Mouse (Mus musculus): ENCODE results near the gene Scaf4. TPM values are rescaled to one million over a fixed set of nuclear protein-coding genes. Genes with fewer than 3 reads are reported as not detected.

Gene Scaf4
- polyA plus RNA-seq, 1 experiment from 2014 or later: 30.5 TPM

GRCm38 (mm10) chr16:90298426-90299300 lies 14.4 kb upstream of the Scaf4 start:
- Histone ChIP-seq H3K9ac (ENCODE audit: low read length) (no peak overlapping the region), H3K4me2 (ENCODE audit: low read depth) (no peak overlapping the region), H3K27ac (ENCODE audit: low read depth, low read length) (no peak overlapping the region), H3K27me3 (ENCODE audit: control insufficient read depth, insufficient read depth, low read length) (no peaks in the 10 kb centered on the region), H3K36me3 (ENCODE audit: control insufficient read depth, insufficient read depth, low read length) (no peaks in the 10 kb centered on the region), H3K9me3 (ENCODE audit: control insufficient read depth, low read length) (no peaks in the 10 kb centered on the region), H3K4me1 (ENCODE audit: control insufficient read depth, insufficient read depth, low read length) (no peaks in the 10 kb centered on the region), H3K4me3 (ENCODE audit: low read depth, low read length) (no peak overlapping the region)
- 12% methylated on average over 21 of the region's 21 CpGs for WGBS
- no peak for ATAC-seq (ENCODE audit: insufficient read depth, low FRiP score, low TSS enrichment)
- peak; percentile 14 for DNase-seq (ENCODE audit: low spot score)

GRCm38 (mm10) chr16:90297479-90298425 lies 13.4 kb upstream of the Scaf4 start:
- ATAC-seq (ENCODE audit: insufficient read depth, low FRiP score, low TSS enrichment) (no peak), DNase-seq (ENCODE audit: low spot score) (peak; percentile 19)
- H3K27ac ChIP-seq (ENCODE audit: low read depth, low read length): no peak overlapping the region
- H3K4me2 ChIP-seq (ENCODE audit: low read depth): no peak overlapping the region
- H3K4me3 ChIP-seq (ENCODE audit: low read depth, low read length): no peak overlapping the region
- H3K9me3 ChIP-seq (ENCODE audit: control insufficient read depth, low read length): no peaks in the 10 kb centered on the region
- H3K9ac ChIP-seq (ENCODE audit: low read length): no peak overlapping the region
- no peaks in the 10 kb centered on the region for H3K27me3 ChIP-seq (ENCODE audit: control insufficient read depth, insufficient read depth, low read length)
- H3K4me1 ChIP-seq (ENCODE audit: control insufficient read depth, insufficient read depth, low read length): no peaks in the 10 kb centered on the region
- WGBS: 23% methylated on average over 20 of the region's 22 CpGs
- no peaks in the 10 kb centered on the region for H3K36me3 ChIP-seq (ENCODE audit: control insufficient read depth, insufficient read depth, low read length)

GRCm38 (mm10) chr16:90291675-90292074 lies 7.4 kb upstream of the Scaf4 start:
- Histone ChIP-seq H3K9me3 (ENCODE audit: control insufficient read depth, low read length) (no peaks in the 10 kb centered on the region), H3K36me3 (ENCODE audit: control insufficient read depth, insufficient read depth, low read length) (no peaks in the 10 kb centered on the region), H3K4me1 (ENCODE audit: control insufficient read depth, insufficient read depth, low read length) (no peaks in the 10 kb centered on the region), H3K27ac (ENCODE audit: low read depth, low read length) (no peak overlapping the region), H3K4me2 (ENCODE audit: low read depth) (no peak overlapping the region), H3K9ac (ENCODE audit: low read length) (no peak overlapping the region), H3K27me3 (ENCODE audit: control insufficient read depth, insufficient read depth, low read length) (no peaks in the 10 kb centered on the region), H3K4me3 (ENCODE audit: low read depth, low read length) (no peak overlapping the region)
- ATAC-seq (ENCODE audit: insufficient read depth, low FRiP score, low TSS enrichment) (no peak), DNase-seq (ENCODE audit: low spot score) (no peak)
- 60% methylated on average over 6 of the region's 6 CpGs for WGBS

GRCm38 (mm10) chr16:90290962-90291361 lies 6.7 kb upstream of the Scaf4 start:
- Histone ChIP-seq H3K9ac (ENCODE audit: low read length) (no peak overlapping the region), H3K9me3 (ENCODE audit: control insufficient read depth, low read length) (no peaks in the 10 kb centered on the region), H3K27ac (ENCODE audit: low read depth, low read length) (no peak overlapping the region), H3K4me1 (ENCODE audit: control insufficient read depth, insufficient read depth, low read length) (no peaks in the 10 kb centered on the region), H3K4me2 (ENCODE audit: low read depth) (no peak overlapping the region), H3K4me3 (ENCODE audit: low read depth, low read length) (no peak overlapping the region), H3K27me3 (ENCODE audit: control insufficient read depth, insufficient read depth, low read length) (no peaks in the 10 kb centered on the region), H3K36me3 (ENCODE audit: control insufficient read depth, insufficient read depth, low read length) (no peaks in the 10 kb centered on the region)
- 64% methylated on average over 9 of the region's 9 CpGs for WGBS
- no peak for ATAC-seq (ENCODE audit: insufficient read depth, low FRiP score, low TSS enrichment)
- no peak for DNase-seq (ENCODE audit: low spot score)

- peak overlapping the region; percentile 63 for H3K4me2 ChIP-seq (ENCODE audit: low read depth)
- peak overlapping the region; percentile 52 for H3K9ac ChIP-seq (ENCODE audit: low read length)
- no peaks in the 10 kb centered on the region for H3K9me3 ChIP-seq (ENCODE audit: control insufficient read depth, low read length)
- H3K4me3 ChIP-seq (ENCODE audit: low read depth, low read length): peak overlapping the region; percentile 93
- H3K36me3 ChIP-seq (ENCODE audit: control insufficient read depth, insufficient read depth, low read length): no peaks in the 10 kb centered on the region
- H3K27ac ChIP-seq (ENCODE audit: low read depth, low read length): peak overlapping the region; percentile 91; the same call in 1 of the 2 replicates
- DNase-seq (ENCODE audit: low spot score) (peak; percentile 38), ATAC-seq (ENCODE audit: insufficient read depth, low FRiP score, low TSS enrichment) (peak; percentile 7; the same call in 1 of the 2 replicates)
- H3K27me3 ChIP-seq (ENCODE audit: control insufficient read depth, insufficient read depth, low read length): no peaks in the 10 kb centered on the region
- H3K4me1 ChIP-seq (ENCODE audit: control insufficient read depth, insufficient read depth, low read length): peaks cover 14% of the 10 kb centered on the region; the same call in 1 of the 2 replicates
- WGBS: 4% methylated on average over 15 of the region's 15 CpGs
Measured at GRCm38 (mm10) chr16:90284916-90285315, 613 bp upstream of the Scaf4 start.

GRCm38 (mm10) chr16:90283266-90283904 lies 918 bp downstream of the Scaf4 start:
- 0% methylated on average over 51 of the region's 53 CpGs for WGBS
- Histone ChIP-seq H3K36me3 (ENCODE audit: control insufficient read depth, insufficient read depth, low read length) (no peaks in the 10 kb centered on the region), H3K4me1 (ENCODE audit: control insufficient read depth, insufficient read depth, low read length) (peaks cover 14% of the 10 kb centered on the region; the same call in 1 of the 2 replicates)

GRCm38 (mm10) chr16:90282620-90283265 lies 1.6 kb downstream of the Scaf4 start:
- no peak for ATAC-seq (ENCODE audit: insufficient read depth, low FRiP score, low TSS enrichment)
- H3K4me1 ChIP-seq (ENCODE audit: control insufficient read depth, insufficient read depth, low read length): peaks cover 14% of the 10 kb centered on the region; the same call in 1 of the 2 replicates

More at GRCm38 (mm10) chr16:90283266-90283904, 918 bp downstream of the Scaf4 start:
- Histone ChIP-seq H3K27ac (ENCODE audit: low read depth, low read length) (peak overlapping the region; percentile 91), H3K4me3 (ENCODE audit: low read depth, low read length) (peak overlapping the region; percentile 93), H3K4me2 (ENCODE audit: low read depth) (peak overlapping the region; percentile 63), H3K9ac (ENCODE audit: low read length) (peak overlapping the region; percentile 97), H3K27me3 (ENCODE audit: control insufficient read depth, insufficient read depth, low read length) (no peaks in the 10 kb centered on the region), H3K9me3 (ENCODE audit: control insufficient read depth, low read length) (no peaks in the 10 kb centered on the region)
- DNase-seq (ENCODE audit: low spot score) (peak; percentile 54), ATAC-seq (ENCODE audit: insufficient read depth, low FRiP score, low TSS enrichment) (peak; percentile 16)

GRCm38 (mm10) chr16:90281406-90281805 lies 2.9 kb downstream of the Scaf4 start:
- peaks cover 14% of the 10 kb centered on the region; the same call in 1 of the 2 replicates for H3K4me1 ChIP-seq (ENCODE audit: control insufficient read depth, insufficient read depth, low read length)
- H3K27ac ChIP-seq (ENCODE audit: low read depth, low read length): no peak overlapping the region
- no peak overlapping the region for H3K9ac ChIP-seq (ENCODE audit: low read length)
- WGBS: 93% methylated on average over 9 of the region's 9 CpGs
- H3K9me3 ChIP-seq (ENCODE audit: control insufficient read depth, low read length): no peaks in the 10 kb centered on the region
- ATAC-seq (ENCODE audit: insufficient read depth, low FRiP score, low TSS enrichment): no peak
- no peaks in the 10 kb centered on the region for H3K36me3 ChIP-seq (ENCODE audit: control insufficient read depth, insufficient read depth, low read length)
- DNase-seq (ENCODE audit: low spot score): no peak
- H3K4me2 ChIP-seq (ENCODE audit: low read depth): no peak overlapping the region
- no peak overlapping the region for H3K4me3 ChIP-seq (ENCODE audit: low read depth, low read length)
- H3K27me3 ChIP-seq (ENCODE audit: control insufficient read depth, insufficient read depth, low read length): no peaks in the 10 kb centered on the region

More at GRCm38 (mm10) chr16:90282620-90283265, 1.6 kb downstream of the Scaf4 start:
- Histone ChIP-seq H3K4me3 (ENCODE audit: low read depth, low read length) (peak overlapping the region; percentile 93), H3K9ac (ENCODE audit: low read length) (peak overlapping the region; percentile 97), H3K27ac (ENCODE audit: low read depth, low read length) (no peak overlapping the region), H3K9me3 (ENCODE audit: control insufficient read depth, low read length) (no peaks in the 10 kb centered on the region), H3K4me2 (ENCODE audit: low read depth) (peak overlapping the region; percentile 63), H3K36me3 (ENCODE audit: control insufficient read depth, insufficient read depth, low read length) (no peaks in the 10 kb centered on the region), H3K27me3 (ENCODE audit: control insufficient read depth, insufficient read depth, low read length) (no peaks in the 10 kb centered on the region)
- DNase-seq (ENCODE audit: low spot score): no peak
- 32% methylated on average over 14 of the region's 14 CpGs for WGBS

All from neural tube, embryonic 11.5 days (tissue).